Mouse (Mus musculus) neural tube, embryonic 14.5 days (tissue): ENCODE data around the gene Pdcd4. TPM values are rescaled to one million over a fixed set of nuclear protein-coding genes. Genes with fewer than 3 reads are reported as not detected.

Experiments
- polyA plus RNA-seq: library from polyadenylated mRNA; unstranded; fragments of >200 nt; fragmentation: Nextera tagmentation; extraction: Ambion mirVana; gene quantifications from 2 replicates; pipeline ENCODE4 v1.2.1, GENCODE M21; 2014

The Pdcd4 gene
- polyA plus RNA-seq, 1 experiment from 2014 or later, result 63.2 TPM

Other genes with a start within 250 kb of the Pdcd4 start
- gene Rbm20, start 214.9 kb upstream of the Pdcd4 start, polyA plus RNA-seq, result 0.53 and 1.2 TPM in 2 replicates
- 81.5 and 85.2 TPM in 2 replicates for gene Shoc2, start 52.1 kb downstream of the Pdcd4 start, polyA plus RNA-seq
- 167 and 170 TPM in 2 replicates for gene Bbip1, start 52.4 kb downstream of the Pdcd4 start, polyA plus RNA-seq
- gene Adra2a, start 151.9 kb downstream of the Pdcd4 start, polyA plus RNA-seq, result 6.3 and 6.4 TPM in 2 replicates